Mouse (Mus musculus): ENCODE data around the gene Susd3. TPM values are rescaled to one million over a fixed set of nuclear protein-coding genes. Genes with fewer than 3 reads are reported as not detected.

Gene Susd3
- polyA plus RNA-seq, 1 experiment = 3.2 TPM

- Histone ChIP-seq H3K4me3 (ENCODE audit: insufficient read depth, low read length) (no peak overlapping the region), H3K4me1 (ENCODE audit: control insufficient read depth, insufficient read depth, low read length) (peaks cover 2% of the 10 kb centered on the region; the same call in 1 of the 2 replicates), H3K27ac (ENCODE audit: insufficient read depth, low read length) (no peak overlapping the region)
- TF ChIP-seq POLR2A (IDR thresholded peaks at IDR 0.05; ENCODE audit: extremely low read depth, insufficient read depth, low read length) (no peak), CTCF (IDR thresholded peaks at IDR 0.05; ENCODE audit: extremely low read depth, insufficient read depth, low read length) (no peak)
These were observed 22.0 kb upstream of the Susd3 start for GRCm38 (mm10) chr13:49270500-49270899.

GRCm38 (mm10) chr13:49267645-49268044 lies 19.1 kb upstream of the Susd3 start:
- Histone ChIP-seq H3K27ac (ENCODE audit: insufficient read depth, low read length) (no peak overlapping the region), H3K4me1 (ENCODE audit: control insufficient read depth, insufficient read depth, low read length) (peaks cover 2% of the 10 kb centered on the region; the same call in 1 of the 2 replicates), H3K4me3 (ENCODE audit: insufficient read depth, low read length) (no peak overlapping the region)
- TF ChIP-seq CTCF (IDR thresholded peaks at IDR 0.05; ENCODE audit: extremely low read depth, insufficient read depth, low read length) = no peak
- TF ChIP-seq POLR2A (IDR thresholded peaks at IDR 0.05; ENCODE audit: extremely low read depth, insufficient read depth, low read length) = no peak

- no peak overlapping the region for H3K4me3 ChIP-seq (ENCODE audit: insufficient read depth, low read length)
- no peak overlapping the region for H3K27ac ChIP-seq (ENCODE audit: insufficient read depth, low read length)
- H3K4me1 ChIP-seq (ENCODE audit: control insufficient read depth, insufficient read depth, low read length) = no peaks in the 10 kb centered on the region
- TF ChIP-seq CTCF (IDR thresholded peaks at IDR 0.05; ENCODE audit: extremely low read depth, insufficient read depth, low read length) (no peak), POLR2A (IDR thresholded peaks at IDR 0.05; ENCODE audit: extremely low read depth, insufficient read depth, low read length) (no peak)
These were observed 11.7 kb upstream of the Susd3 start for GRCm38 (mm10) chr13:49260036-49260722.

GRCm38 (mm10) chr13:49257819-49258313 lies 9.4 kb upstream of the Susd3 start:
- TF ChIP-seq CTCF (IDR thresholded peaks at IDR 0.05; ENCODE audit: extremely low read depth, insufficient read depth, low read length) (no peak), POLR2A (IDR thresholded peaks at IDR 0.05; ENCODE audit: extremely low read depth, insufficient read depth, low read length) (no peak)
- H3K4me1 ChIP-seq (ENCODE audit: control insufficient read depth, insufficient read depth, low read length) = no peaks in the 10 kb centered on the region
- H3K4me3 ChIP-seq (ENCODE audit: insufficient read depth, low read length) = no peak overlapping the region
- no peak overlapping the region for H3K27ac ChIP-seq (ENCODE audit: insufficient read depth, low read length)

GRCm38 (mm10) chr13:49252746-49253145 lies 4.2 kb upstream of the Susd3 start:
- no peak for TF ChIP-seq POLR2A (IDR thresholded peaks at IDR 0.05; ENCODE audit: extremely low read depth, insufficient read depth, low read length)
- no peak for TF ChIP-seq CTCF (IDR thresholded peaks at IDR 0.05; ENCODE audit: extremely low read depth, insufficient read depth, low read length)
- H3K4me1 ChIP-seq (ENCODE audit: control insufficient read depth, insufficient read depth, low read length) = no peaks in the 10 kb centered on the region
- no peak overlapping the region for H3K4me3 ChIP-seq (ENCODE audit: insufficient read depth, low read length)
- no peak overlapping the region for H3K27ac ChIP-seq (ENCODE audit: insufficient read depth, low read length)

GRCm38 (mm10) chr13:49252113-49252512 lies 3.6 kb upstream of the Susd3 start:
- TF ChIP-seq POLR2A (IDR thresholded peaks at IDR 0.05; ENCODE audit: extremely low read depth, insufficient read depth, low read length) (no peak), CTCF (IDR thresholded peaks at IDR 0.05; ENCODE audit: extremely low read depth, insufficient read depth, low read length) (no peak)
- no peak overlapping the region for H3K27ac ChIP-seq (ENCODE audit: insufficient read depth, low read length)
- H3K4me1 ChIP-seq (ENCODE audit: control insufficient read depth, insufficient read depth, low read length) = no peaks in the 10 kb centered on the region

GRCm38 (mm10) chr13:49250716-49251517 lies 2.4 kb upstream of the Susd3 start:
- Histone ChIP-seq H3K4me3 (ENCODE audit: insufficient read depth, low read length) (no peak overlapping the region), H3K27ac (ENCODE audit: insufficient read depth, low read length) (no peak overlapping the region), H3K4me1 (ENCODE audit: control insufficient read depth, insufficient read depth, low read length) (no peaks in the 10 kb centered on the region)
- no peak for TF ChIP-seq POLR2A (IDR thresholded peaks at IDR 0.05; ENCODE audit: extremely low read depth, insufficient read depth, low read length)

More at GRCm38 (mm10) chr13:49252113-49252512, 3.6 kb upstream of the Susd3 start:
- H3K4me3 ChIP-seq (ENCODE audit: insufficient read depth, low read length) = no peak overlapping the region

- H3K4me3 ChIP-seq (ENCODE audit: insufficient read depth, low read length) = no peak overlapping the region
- no peak for TF ChIP-seq CTCF (IDR thresholded peaks at IDR 0.05; ENCODE audit: extremely low read depth, insufficient read depth, low read length)
- no peak for TF ChIP-seq POLR2A (IDR thresholded peaks at IDR 0.05; ENCODE audit: extremely low read depth, insufficient read depth, low read length)
- no peak overlapping the region for H3K27ac ChIP-seq (ENCODE audit: insufficient read depth, low read length)
- H3K4me1 ChIP-seq (ENCODE audit: control insufficient read depth, insufficient read depth, low read length) = no peaks in the 10 kb centered on the region
These were observed 1.1 kb upstream of the Susd3 start for GRCm38 (mm10) chr13:49249634-49250033.

GRCm38 (mm10) chr13:49248923-49249322 lies 417 bp upstream of the Susd3 start:
- no peaks in the 10 kb centered on the region for H3K4me1 ChIP-seq (ENCODE audit: control insufficient read depth, insufficient read depth, low read length)
- TF ChIP-seq CTCF (IDR thresholded peaks at IDR 0.05; ENCODE audit: extremely low read depth, insufficient read depth, low read length) (no peak), POLR2A (IDR thresholded peaks at IDR 0.05; ENCODE audit: extremely low read depth, insufficient read depth, low read length) (no peak)
- H3K27ac ChIP-seq (ENCODE audit: insufficient read depth, low read length) = no peak overlapping the region
- no peak overlapping the region for H3K4me3 ChIP-seq (ENCODE audit: insufficient read depth, low read length)

All from cortical plate, adult 2 months (tissue).